In the genomic region with DNA sequence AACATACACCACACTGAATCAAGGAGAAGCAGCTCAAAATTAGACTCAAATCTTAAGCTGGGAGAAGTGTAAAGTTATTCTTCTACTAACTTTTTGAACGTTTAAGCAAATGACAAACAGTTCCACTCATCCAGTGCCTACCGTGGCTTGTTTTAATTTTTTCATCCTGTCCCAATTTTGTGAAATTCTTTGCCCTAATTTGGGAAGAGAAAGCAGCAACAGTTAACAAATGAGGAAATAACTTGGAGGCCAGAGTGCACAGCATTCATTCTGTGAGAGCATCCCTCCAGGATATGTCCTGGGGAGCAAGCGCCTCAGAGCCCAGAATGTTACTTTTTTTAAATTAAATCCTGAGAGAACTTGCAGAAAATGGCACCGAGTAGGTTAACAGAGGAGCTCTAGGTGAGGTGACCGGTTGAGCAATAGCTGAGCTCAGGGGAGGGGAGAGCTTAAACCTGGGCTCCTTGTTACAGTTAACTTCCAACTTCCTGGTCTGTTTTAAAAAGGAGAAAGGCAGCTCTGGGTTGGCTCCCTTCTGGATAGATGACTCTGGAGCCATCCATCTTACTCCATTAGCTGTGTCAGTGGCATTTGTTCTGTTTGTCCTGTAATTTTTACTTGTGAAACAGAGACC, we compare ENCODE assay signal across 7 mouse cellular contexts. TPM values are rescaled to one million over a fixed set of nuclear protein-coding genes. Genes with fewer than 3 reads are reported as not detected.
DNase-seq lines count a peak whose midpoint lies in the region; ATAC-seq and TF ChIP-seq lines count a peak whose summit lies in the region.

No protein-coding gene starts in this region.

- H3K4me1 ChIP-seq in lung, postnatal 0 days (ENCODE audit: insufficient read depth, low read depth, low read length): peaks cover 11% of the 10 kb centered on the region; the same call in 1 of the 2 replicates
- H3K4me1 ChIP-seq in forebrain, embryonic 11.5 days (replicated peaks; ENCODE audit: control insufficient read depth, insufficient read depth, low read length): peaks cover 11% of the 10 kb centered on the region
- peaks cover 14% of the 10 kb centered on the region for H3K4me1 ChIP-seq in liver, embryonic 11.5 days (replicated peaks; ENCODE audit: control insufficient read depth, insufficient read depth, low read length)
- no peaks in the 10 kb centered on the region for H3K4me1 ChIP-seq in stomach, postnatal 0 days (replicated peaks; ENCODE audit: control insufficient read depth, insufficient read depth)

- peaks cover 10% of the 10 kb centered on the region for H3K36me3 ChIP-seq in lung, postnatal 0 days (ENCODE audit: insufficient read depth, low read length)
- H3K36me3 ChIP-seq in forebrain, embryonic 11.5 days (ENCODE audit: control insufficient read depth, insufficient read depth, low read length): no peaks in the 10 kb centered on the region
- peaks cover 12% of the 10 kb centered on the region for H3K36me3 ChIP-seq in liver, embryonic 11.5 days (ENCODE audit: control insufficient read depth, insufficient read depth, low read length)
- H3K36me3 ChIP-seq in stomach, postnatal 0 days (ENCODE audit: control insufficient read depth, insufficient read depth, low read length): no peaks in the 10 kb centered on the region; the same call in 1 of the 2 replicates

- no peak for ATAC-seq in lung, postnatal 0 days
- ATAC-seq in forebrain, embryonic 11.5 days (replicated peaks; ENCODE audit: low FRiP score): no peak
- no peak for ATAC-seq in liver, embryonic 11.5 days (replicated peaks; ENCODE audit: low FRiP score)
- ATAC-seq in stomach, postnatal 0 days (ENCODE audit: low FRiP score, low TSS enrichment): no peak

- 0 out of 2 replicates have a peak overlapping the region, but pooled peaks have one; percentile 16 for H3K9ac ChIP-seq in lung, postnatal 0 days (replicated peaks; ENCODE audit: low read depth)
- no peak overlapping the region for H3K9ac ChIP-seq in forebrain, embryonic 11.5 days (ENCODE audit: low read length)
- peak overlapping the region; percentile 80 for H3K9ac ChIP-seq in liver, embryonic 11.5 days (ENCODE audit: low read depth, low read length)
- H3K9ac ChIP-seq in stomach, postnatal 0 days (ENCODE audit: low read length): peak overlapping the region; percentile 81; the same call in 1 of the 2 replicates

- H3K4me3 ChIP-seq in lung, postnatal 0 days (ENCODE audit: low read depth, low read length): no peak overlapping the region
- H3K4me3 ChIP-seq in forebrain, embryonic 11.5 days (ENCODE audit: low read depth, low read length): no peak overlapping the region
- H3K4me3 ChIP-seq in liver, embryonic 11.5 days (ENCODE audit: low read depth, low read length): peak overlapping the region; percentile 83
- peak overlapping the region; percentile 65 for H3K4me3 ChIP-seq in stomach, postnatal 0 days (ENCODE audit: low read depth, low read length)

- no peak for TF ChIP-seq CTCF in lung, postnatal 0 days (IDR thresholded peaks at IDR 0.05)
- TF ChIP-seq CTCF in stomach, postnatal 0 days (IDR thresholded peaks at IDR 0.05; ENCODE audit: low read depth): no peak

- peak overlapping the region; percentile 82 for H3K27ac ChIP-seq in lung, postnatal 0 days (ENCODE audit: low read length)
- no peak overlapping the region for H3K27ac ChIP-seq in forebrain, embryonic 11.5 days (ENCODE audit: low read depth, low read length)
- H3K27ac ChIP-seq in liver, embryonic 11.5 days (ENCODE audit: low read depth, low read length): peak overlapping the region; percentile 11; the same call in 1 of the 2 replicates
- H3K27ac ChIP-seq in stomach, postnatal 0 days (replicated peaks): peak overlapping the region; percentile 80

- TF ChIP-seq EP300 in lung, postnatal 0 days (IDR thresholded peaks at IDR 0.05): no peak
- TF ChIP-seq EP300 in stomach, postnatal 0 days (optimal IDR thresholded peaks at IDR 0.05): no peak

- H3K27me3 ChIP-seq in lung, postnatal 0 days (replicated peaks; ENCODE audit: insufficient read depth, low read length): no peaks in the 10 kb centered on the region
- no peaks in the 10 kb centered on the region for H3K27me3 ChIP-seq in forebrain, embryonic 11.5 days (ENCODE audit: control insufficient read depth, insufficient read depth, low read length)
- H3K27me3 ChIP-seq in liver, embryonic 11.5 days (replicated peaks; ENCODE audit: control insufficient read depth, insufficient read depth, low read length): no peaks in the 10 kb centered on the region
- no peaks in the 10 kb centered on the region for H3K27me3 ChIP-seq in stomach, postnatal 0 days (ENCODE audit: control insufficient read depth, insufficient read depth, low read length)

- DNase-seq in lung, postnatal 0 days (ENCODE audit: low spot score): peak; percentile 64
- DNase-seq in lung, postnatal 14 days: no peak
- no peak for DNase-seq in forebrain, embryonic 11.5 days (ENCODE audit: low spot score)
- no peak for DNase-seq in liver, embryonic 11.5 days (ENCODE audit: low spot score)
- DNase-seq in stomach, postnatal 0 days (ENCODE audit: low spot score): no peak
- DNase-seq in urinary bladder, postnatal 10 days (ENCODE audit: low spot score): no peak
- DNase-seq in left cerebral cortex, adult 18-20 months (ENCODE audit: low spot score in 2 of 2): no peak

- 35% methylated on average over 5 of the region's 5 CpGs for WGBS in lung, postnatal 0 days
- 73% methylated on average over 5 of the region's 5 CpGs for WGBS in forebrain, embryonic 11.5 days
- 56% methylated on average over 5 of the region's 5 CpGs for WGBS in liver, embryonic 11.5 days
- 31% methylated on average over 5 of the region's 5 CpGs for WGBS in stomach, postnatal 0 days

- peak overlapping the region; percentile 96 for H3K4me2 ChIP-seq in lung, postnatal 0 days (replicated peaks; ENCODE audit: low read depth, low read length)
- peak overlapping the region; percentile 74 for H3K4me2 ChIP-seq in forebrain, embryonic 11.5 days (ENCODE audit: low read depth, low read length, severe bottlenecking)
- H3K4me2 ChIP-seq in liver, embryonic 11.5 days: peak overlapping the region; percentile 73
- peak overlapping the region; percentile 64 for H3K4me2 ChIP-seq in stomach, postnatal 0 days (replicated peaks; ENCODE audit: low read depth)

- no peaks in the 10 kb centered on the region for H3K9me3 ChIP-seq in lung, postnatal 0 days (ENCODE audit: low read length)
- H3K9me3 ChIP-seq in forebrain, embryonic 11.5 days (ENCODE audit: control insufficient read depth, low read length): no peaks in the 10 kb centered on the region
- H3K9me3 ChIP-seq in liver, embryonic 11.5 days (ENCODE audit: control insufficient read depth, low read length): no peaks in the 10 kb centered on the region
- no peaks in the 10 kb centered on the region for H3K9me3 ChIP-seq in stomach, postnatal 0 days (ENCODE audit: control insufficient read depth, low read length)

RNA-seq across cellular contexts. Expression of a gene that starts 1.8 kb away (rescaled TPM):
- polyA plus RNA-seq in lung, postnatal 0 days (2015; fragmentation: Nextera tagmentation; extraction: Ambion mirVana): 112 and 114 TPM in 2 replicates
- 76.9 and 77.1 TPM in 2 replicates for polyA plus RNA-seq in forebrain, embryonic 11.5 days (2014; fragmentation: Nextera tagmentation; extraction: Ambion mirVana)
- 154 and 168 TPM in 2 replicates for polyA plus RNA-seq in liver, embryonic 11.5 days (2014; fragmentation: Nextera tagmentation; extraction: Ambion mirVana)
- 103 and 111 TPM in 2 replicates for polyA plus RNA-seq in stomach, postnatal 0 days (2015; fragmentation: Nextera tagmentation; extraction: Ambion mirVana)
- total RNA-seq in left cerebral cortex, adult 18-20 months (2021): 10 to 100 TPM; 72.9 to 79.3 TPM

RNA-seq across cellular contexts. Expression of a gene that starts 27.6 kb away (rescaled TPM):
- polyA plus RNA-seq in lung, postnatal 0 days (2015; fragmentation: Nextera tagmentation; extraction: Ambion mirVana): not detected in 2 replicates
- polyA plus RNA-seq in forebrain, embryonic 11.5 days (2014; fragmentation: Nextera tagmentation; extraction: Ambion mirVana): not detected in 2 replicates
- polyA plus RNA-seq in liver, embryonic 11.5 days (2014; fragmentation: Nextera tagmentation; extraction: Ambion mirVana): not detected in 2 replicates
- polyA plus RNA-seq in stomach, postnatal 0 days (2015; fragmentation: Nextera tagmentation; extraction: Ambion mirVana): 0.08 and 0.15 TPM in 2 replicates
- total RNA-seq in left cerebral cortex, adult 18-20 months (2021): under 1 TPM in 1 of 2 experiments, not detected in 1; 0.23 TPM

RNA-seq across cellular contexts. Expression of a gene that starts 30.1 kb away (rescaled TPM):
- polyA plus RNA-seq in lung, postnatal 0 days (2015; fragmentation: Nextera tagmentation; extraction: Ambion mirVana): 6.3 and 6.5 TPM in 2 replicates
- polyA plus RNA-seq in forebrain, embryonic 11.5 days (2014; fragmentation: Nextera tagmentation; extraction: Ambion mirVana): 41.1 and 46.0 TPM in 2 replicates
- 12.4 and 14.7 TPM in 2 replicates for polyA plus RNA-seq in liver, embryonic 11.5 days (2014; fragmentation: Nextera tagmentation; extraction: Ambion mirVana)
- polyA plus RNA-seq in stomach, postnatal 0 days (2015; fragmentation: Nextera tagmentation; extraction: Ambion mirVana): 5.3 and 6.1 TPM in 2 replicates
- 10 to 100 TPM; 58.2 to 62.3 TPM for total RNA-seq in left cerebral cortex, adult 18-20 months (2021)

Comparison
In these comparisons a context has a peak if more than half of its experiments do, and no peak if none do; other contexts are left out.
1. H3K4me3 ChIP-seq: peak in liver, embryonic 11.5 days (single experiment) and stomach, postnatal 0 days (single experiment); none in lung, postnatal 0 days (single experiment) and forebrain, embryonic 11.5 days (single experiment).
2. Peak in every context shown above with its lines, with median percentiles within 50 percentile points of each other: H3K4me2 ChIP-seq.